ENCODE assay signal across 8 mouse cellular contexts in genomic region chr1:165610321-165610999, GRCm38 (mm10). TPM values are rescaled to one million over a fixed set of nuclear protein-coding genes. Genes with fewer than 3 reads are reported as not detected.
DNase-seq lines count a peak whose midpoint lies in the region; ATAC-seq and TF ChIP-seq lines count a peak whose summit lies in the region.

No protein-coding gene starts in this region.

- peaks cover 5% of the 10 kb centered on the region; the same call in 1 of the 2 replicates for H3K9me3 ChIP-seq in lung, embryonic 14.5 days (ENCODE audit: low read depth, low read length)
- peaks cover 5% of the 10 kb centered on the region; the same call in 1 of the 2 replicates for H3K9me3 ChIP-seq in hindbrain, embryonic 13.5 days
- no peaks in the 10 kb centered on the region for H3K9me3 ChIP-seq in neural tube, embryonic 15.5 days (replicated peaks)

- H3K4me3 ChIP-seq in cerebellum, adult 2 months (replicated peaks; ENCODE audit: insufficient read depth, low read depth, low read length), result no peak overlapping the region
- no peak overlapping the region for H3K4me3 ChIP-seq in lung, embryonic 14.5 days (ENCODE audit: low read depth, low read length)
- H3K4me3 ChIP-seq in hindbrain, embryonic 13.5 days, result no peak overlapping the region
- no peak overlapping the region for H3K4me3 ChIP-seq in neural tube, embryonic 15.5 days (replicated peaks)

- TF ChIP-seq POLR2A in cerebellum, adult 2 months (IDR thresholded peaks at IDR 0.05; ENCODE audit: borderline replicate concordance, insufficient read depth, low read length), result no peak

- no peaks in the 10 kb centered on the region for H3K4me1 ChIP-seq in cerebellum, adult 2 months (ENCODE audit: control insufficient read depth, insufficient read depth, low read length)
- no peaks in the 10 kb centered on the region; the same call in 1 of the 2 replicates for H3K4me1 ChIP-seq in lung, embryonic 14.5 days (ENCODE audit: insufficient read depth)
- H3K4me1 ChIP-seq in hindbrain, embryonic 13.5 days (replicated peaks), result peaks cover 22% of the 10 kb centered on the region
- H3K4me1 ChIP-seq in neural tube, embryonic 15.5 days, result peaks cover 19% of the 10 kb centered on the region

- peaks cover 50% of the 10 kb centered on the region for H3K36me3 ChIP-seq in lung, embryonic 14.5 days (ENCODE audit: insufficient read depth)
- peaks cover 39% of the 10 kb centered on the region for H3K36me3 ChIP-seq in hindbrain, embryonic 13.5 days
- H3K36me3 ChIP-seq in neural tube, embryonic 15.5 days, result peaks cover 21% of the 10 kb centered on the region

- H3K27me3 ChIP-seq in cerebellum, adult 2 months (ENCODE audit: control insufficient read depth, insufficient read depth, low read length), result no peaks in the 10 kb centered on the region
- no peaks in the 10 kb centered on the region for H3K27me3 ChIP-seq in lung, embryonic 14.5 days (ENCODE audit: insufficient read depth, low read length)
- H3K27me3 ChIP-seq in hindbrain, embryonic 13.5 days, result no peaks in the 10 kb centered on the region
- H3K27me3 ChIP-seq in neural tube, embryonic 15.5 days (replicated peaks), result no peaks in the 10 kb centered on the region

- H3K9ac ChIP-seq in lung, embryonic 14.5 days, result no peak overlapping the region
- H3K9ac ChIP-seq in hindbrain, embryonic 13.5 days, result no peak overlapping the region
- H3K9ac ChIP-seq in neural tube, embryonic 15.5 days (replicated peaks), result no peak overlapping the region

- no peak for ATAC-seq in lung, embryonic 14.5 days (ENCODE audit: insufficient read depth)
- no peak; the same call in 1 of the 2 replicates for ATAC-seq in hindbrain, embryonic 13.5 days (ENCODE audit: low FRiP score)
- ATAC-seq in neural tube, embryonic 15.5 days (ENCODE audit: low FRiP score), result peak; percentile 39; the same call in 1 of the 2 replicates

- DNase-seq in cerebellum, adult 2 months, result no peak
- no peak for DNase-seq in cerebellum, postnatal 36 days
- no peak for DNase-seq in lung, embryonic 14.5 days
- no peak for DNase-seq in lung, postnatal 36 days
- no peak for DNase-seq in urinary bladder, postnatal 14 days (ENCODE audit: low spot score)
- no peak for DNase-seq in gastrocnemius, postnatal 36 days

- no peak for TF ChIP-seq CTCF in cerebellum, adult 2 months (IDR thresholded peaks at IDR 0.05; ENCODE audit: borderline replicate concordance, insufficient read depth, low read depth, low read length)
- no peak for TF ChIP-seq CTCF in lung, embryonic 14.5 days (IDR thresholded peaks at IDR 0.05; ENCODE audit: low read depth)

- peak overlapping the region; percentile 4; the same call in 1 of the 2 replicates for H3K27ac ChIP-seq in cerebellum, adult 2 months (ENCODE audit: insufficient read depth, low read length)
- peak overlapping the region; percentile 47 for H3K27ac ChIP-seq in lung, embryonic 14.5 days (ENCODE audit: low read depth)
- peak overlapping the region; percentile 78 for H3K27ac ChIP-seq in hindbrain, embryonic 13.5 days
- peak overlapping the region; percentile 67 for H3K27ac ChIP-seq in neural tube, embryonic 15.5 days (replicated peaks)

- 52% methylated on average over 9 of the region's 9 CpGs for WGBS in cerebellum, adult 2 months
- WGBS in lung, embryonic 14.5 days, result 52% methylated on average over 9 of the region's 9 CpGs
- 21% methylated on average over 9 of the region's 9 CpGs for WGBS in hindbrain, embryonic 13.5 days
- WGBS in neural tube, embryonic 15.5 days, result 31% methylated on average over 9 of the region's 9 CpGs

- intact Hi-C loops in gastrocnemius, postnatal 36 days (cut with DNase I), result no loop called here

- H3K4me2 ChIP-seq in lung, embryonic 14.5 days, result no peak overlapping the region
- H3K4me2 ChIP-seq in hindbrain, embryonic 13.5 days, result no peak overlapping the region
- no peak overlapping the region for H3K4me2 ChIP-seq in neural tube, embryonic 15.5 days

RNA-seq across cellular contexts. Expression of gene Mpzl1, which starts 23.9 kb away (rescaled TPM):
- polyA plus RNA-seq in cerebellum, adult 2 months (2012; rRNA removed), result 54.5 and 57.0 TPM in 2 replicates
- polyA plus RNA-seq in lung, embryonic 14.5 days (2014; fragmentation: Nextera tagmentation; extraction: Ambion mirVana), result 208 and 220 TPM in 2 replicates
- 151 and 157 TPM in 2 replicates for polyA plus RNA-seq in hindbrain, embryonic 13.5 days (2015; fragmentation: Nextera tagmentation; extraction: Ambion mirVana)
- polyA plus RNA-seq in neural tube, embryonic 15.5 days (2015; fragmentation: Nextera tagmentation; extraction: Ambion mirVana), result 159 and 163 TPM in 2 replicates
- total RNA-seq in gastrocnemius, postnatal 36 days (2021), result 1 to 10 TPM; 8.6 to 9.1 TPM

Comparison
In these comparisons a context has a peak if more than half of its experiments do, and no peak if none do; other contexts are left out.
1. H3K27ac ChIP-seq: peak in every context shown above with its lines; median percentile 78 in hindbrain, embryonic 13.5 days; 67 in neural tube, embryonic 15.5 days; 47 in lung, embryonic 14.5 days; 4 in cerebellum, adult 2 months.